Mouse (Mus musculus) thymus, adult 2 months (tissue): ENCODE measurements around the gene Hook1.

ENCODE experiments used
- CTCF ChIP-seq: fragments of 200-500 bp; IDR thresholded peaks from 2 replicates; pipeline ENCODE4 v1.5.1; 2012; ENCODE audit warnings: mild to moderate bottlenecking, control low read depth, low read length, moderate library complexity, borderline replicate concordance; ENCODE audit not compliant: control insufficient read depth, poor library complexity, insufficient read depth; ENCODE audit errors: extremely low read depth
- POLR2A ChIP-seq: fragments of 200-500 bp; IDR thresholded peaks from 2 replicates; pipeline ENCODE4 v1.6.1; 2012; ENCODE audit warnings: mild to moderate bottlenecking, low read length, control low read depth, moderate library complexity; ENCODE audit not compliant: control insufficient read depth, poor library complexity, insufficient read depth; ENCODE audit errors: extremely low read depth

DNA sequence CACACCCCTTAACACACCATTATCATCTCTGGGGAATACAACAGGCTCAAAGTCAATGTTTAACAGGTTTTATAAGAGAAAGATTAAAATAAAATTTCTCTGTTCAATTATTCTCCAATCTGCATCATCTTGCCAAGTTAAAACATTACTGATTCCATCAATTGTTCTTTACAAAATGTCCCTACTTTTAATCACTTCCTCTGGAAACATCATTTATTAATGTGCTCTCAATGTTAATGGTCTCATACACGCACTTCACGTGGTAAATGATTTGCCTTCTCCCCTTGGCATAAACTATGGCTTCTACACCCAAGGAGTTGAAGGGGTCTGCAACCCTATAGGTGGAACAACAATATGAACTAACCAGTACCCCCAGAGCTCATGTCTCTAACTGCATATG lies 93.1 kb downstream of the Hook1 start:
- TF ChIP-seq CTCF (no peak), POLR2A (no peak)
